Mouse (Mus musculus): Measurements from ENCODE around the gene 0610040J01Rik.

Gene 0610040J01Rik

GRCm38 (mm10) chr5:63903329-63903728 lies 91.2 kb downstream of the 0610040J01Rik start:
- DNase-seq (ENCODE audit: low spot score), result no peak

GRCm38 (mm10) chr5:63906149-63907093 lies 94.3 kb downstream of the 0610040J01Rik start:
- peak; percentile 61 for DNase-seq (ENCODE audit: low spot score)

- DNase-seq (ENCODE audit: low spot score), result no peak
These were observed 95.3 kb downstream of the 0610040J01Rik start for GRCm38 (mm10) chr5:63907513-63907912.

- no peak for DNase-seq (ENCODE audit: low spot score)
These were observed 98.2 kb downstream of the 0610040J01Rik start for GRCm38 (mm10) chr5:63910171-63910960.

- no peak for DNase-seq (ENCODE audit: low spot score)
These were observed 102.7 kb downstream of the 0610040J01Rik start for GRCm38 (mm10) chr5:63914896-63915295.

DNA sequence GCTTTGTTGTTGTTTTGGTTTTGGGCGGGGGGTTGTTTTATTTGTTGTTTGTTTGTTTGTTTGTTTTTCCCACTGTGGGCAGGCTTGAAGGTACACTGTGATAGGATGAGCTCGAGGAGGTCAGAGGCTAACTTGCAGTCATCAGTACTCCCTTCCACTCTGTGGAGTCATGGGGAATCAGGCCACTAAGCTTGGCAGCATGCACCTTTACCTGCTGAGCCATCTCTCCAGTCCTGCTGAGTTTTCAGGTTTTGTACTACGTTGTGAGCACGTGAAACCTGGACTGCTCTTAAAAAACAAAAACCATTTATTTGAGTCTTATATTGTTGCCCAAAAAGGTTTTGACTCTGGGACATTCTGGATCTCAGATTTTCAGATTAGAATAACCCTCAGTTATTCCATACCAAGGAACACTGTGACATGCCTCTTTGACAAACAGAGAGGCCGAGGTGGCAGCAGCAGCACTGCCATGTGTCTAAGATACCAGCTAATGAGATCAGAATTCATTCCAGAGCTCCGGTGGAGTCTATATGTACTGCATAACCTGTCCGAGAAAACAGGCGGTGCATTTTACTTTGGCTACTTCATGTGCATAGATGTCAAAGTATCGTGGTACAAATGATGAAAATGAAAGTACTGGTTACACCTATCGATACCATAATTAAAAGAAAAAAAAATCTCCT lies 104.4 kb downstream of the 0610040J01Rik start:
- DNase-seq (ENCODE audit: low spot score), result no peak

- DNase-seq (ENCODE audit: low spot score), result no peak
These were observed 106.0 kb downstream of the 0610040J01Rik start for GRCm38 (mm10) chr5:63918201-63918600.

GRCm38 (mm10) chr5:63923305-63924025 lies 111.3 kb downstream of the 0610040J01Rik start:
- DNase-seq (ENCODE audit: low spot score), result no peak

DNA sequence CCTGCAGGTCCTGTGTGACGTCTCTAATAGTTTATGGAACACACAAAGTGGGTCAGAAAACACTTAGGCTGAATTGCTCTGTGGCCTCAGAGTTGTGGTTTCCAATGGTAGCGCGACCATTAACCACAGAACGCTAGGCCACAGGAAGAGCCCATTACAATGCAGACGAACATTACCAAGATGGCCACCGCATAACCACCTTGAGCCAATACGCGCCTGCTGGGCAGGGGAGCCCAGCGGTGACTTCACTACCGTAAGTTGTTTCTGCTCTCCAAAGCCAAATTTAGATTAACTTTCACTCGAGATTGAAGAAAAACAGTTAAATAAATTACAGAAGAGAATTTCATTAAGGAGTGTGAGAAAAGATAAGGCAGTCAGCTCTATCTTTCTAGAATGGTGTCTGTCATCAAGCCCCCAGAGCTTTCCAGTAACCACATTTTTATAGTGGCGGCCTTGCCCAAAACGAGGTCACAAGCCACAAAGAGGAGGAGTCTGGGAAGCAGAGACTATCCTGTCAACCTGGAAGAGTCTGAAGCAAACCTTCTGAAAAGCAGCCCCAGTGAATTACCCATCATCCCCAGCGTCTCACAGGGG lies 113.0 kb downstream of the 0610040J01Rik start:
- DNase-seq (ENCODE audit: low spot score), result no peak

DNA sequence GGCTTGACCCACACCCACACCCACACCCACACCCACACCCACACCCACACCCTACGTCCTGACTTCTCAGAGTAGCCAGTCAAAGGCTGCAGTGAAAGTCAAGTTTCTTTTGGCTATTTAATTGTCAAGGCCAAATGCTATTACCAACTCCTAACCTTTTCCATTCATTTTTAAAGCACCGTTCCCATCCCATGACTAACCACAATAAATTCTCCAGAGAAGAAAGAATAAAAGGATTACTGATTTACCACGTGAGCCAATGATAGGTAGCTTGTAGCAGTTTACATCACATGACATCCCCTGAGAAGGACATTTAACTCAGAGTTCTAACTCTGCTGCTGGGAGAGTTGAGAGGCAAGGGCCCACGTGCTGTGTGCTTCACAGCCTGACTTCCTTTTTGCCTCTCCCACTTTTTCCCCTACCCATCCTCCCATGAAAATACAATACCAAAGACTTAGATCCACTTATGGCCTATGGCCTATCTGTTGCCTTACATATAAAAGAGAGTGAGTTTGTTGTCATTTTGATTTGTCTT lies 118.7 kb downstream of the 0610040J01Rik start:
- DNase-seq (ENCODE audit: low spot score), result no peak

DNA sequence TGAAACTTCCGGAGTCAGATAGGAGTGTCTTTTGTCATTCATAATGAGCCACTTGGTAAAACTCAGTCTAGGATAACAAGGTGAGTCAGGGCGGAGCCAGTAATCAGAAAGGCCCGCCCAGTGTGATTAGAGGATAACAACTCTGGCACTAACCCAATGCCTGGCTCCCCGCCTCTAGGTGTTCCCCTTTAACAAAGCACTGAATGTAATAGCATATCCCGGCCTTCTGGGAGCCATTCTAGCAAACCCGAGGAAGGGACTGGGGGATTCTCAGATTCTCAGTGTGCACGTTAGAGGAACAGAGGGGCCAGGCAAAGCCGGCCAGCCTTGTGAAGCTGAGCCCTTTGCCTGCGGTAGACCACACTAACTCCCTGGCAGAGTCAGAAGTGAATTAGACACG lies 120.7 kb downstream of the 0610040J01Rik start:
- DNase-seq (ENCODE audit: low spot score), result no peak

DNA sequence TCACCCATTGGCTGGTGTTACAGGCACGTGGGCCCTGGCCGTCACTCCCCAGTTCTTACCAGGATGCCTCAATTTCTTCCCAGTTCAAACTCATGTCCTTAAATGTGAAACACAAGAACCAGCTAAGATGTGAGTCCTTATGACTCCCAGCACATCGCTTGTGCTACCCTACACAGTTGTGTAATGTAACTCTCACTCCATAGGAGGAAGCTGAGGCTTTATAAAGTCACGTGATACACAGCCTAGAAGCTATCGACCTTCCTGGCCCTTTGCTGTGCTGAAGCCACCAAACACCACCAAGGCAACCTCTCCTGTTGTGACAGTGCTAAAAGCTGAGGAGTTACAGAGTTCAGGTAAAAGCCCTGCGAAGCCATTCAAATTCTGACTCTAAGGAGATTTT lies 123.4 kb downstream of the 0610040J01Rik start:
- no peak for DNase-seq (ENCODE audit: low spot score)

DNA sequence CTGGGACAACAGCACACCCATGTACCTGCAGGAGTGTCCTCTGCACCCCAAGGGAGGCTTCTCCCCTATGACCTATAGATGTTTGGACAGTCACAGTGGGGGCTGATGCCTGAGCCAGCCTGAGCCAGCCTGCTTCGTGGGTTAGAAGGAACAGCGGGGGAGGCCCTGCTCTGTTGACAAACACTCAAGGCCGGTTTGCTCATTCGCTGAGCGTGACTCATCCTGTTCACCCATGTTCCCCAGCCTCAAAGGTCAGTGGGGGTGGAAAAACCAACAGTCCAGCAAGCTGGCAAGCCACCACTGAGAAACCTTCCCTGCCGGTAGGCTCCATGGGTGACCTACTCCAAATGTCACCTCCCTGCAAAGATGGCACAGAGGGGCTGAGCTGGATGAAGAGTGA lies 124.6 kb downstream of the 0610040J01Rik start:
- DNase-seq (ENCODE audit: low spot score), result no peak

DNA sequence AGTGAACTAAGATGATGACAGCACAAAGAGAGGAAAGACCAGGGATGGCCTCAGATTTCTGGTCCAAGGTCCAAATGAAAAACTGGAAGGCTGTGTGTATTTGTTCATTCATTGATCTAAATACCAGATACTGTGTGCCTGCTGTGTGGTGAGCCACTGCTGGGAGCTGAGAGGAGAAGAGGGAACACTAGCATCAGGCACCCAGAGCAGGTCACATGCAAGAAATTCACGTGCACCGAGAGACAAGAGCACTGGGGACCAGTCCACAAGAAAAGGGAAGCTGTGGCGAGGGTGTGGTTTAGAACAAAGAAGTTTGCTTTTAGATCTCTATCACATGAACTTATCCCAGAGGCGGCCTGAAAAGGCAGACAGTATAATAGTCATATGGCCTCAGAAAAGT lies 126.4 kb downstream of the 0610040J01Rik start:
- DNase-seq (ENCODE audit: low spot score), result no peak

- DNase-seq (ENCODE audit: low spot score), result no peak
These were observed 129.7 kb downstream of the 0610040J01Rik start for GRCm38 (mm10) chr5:63941891-63942290.

DNA sequence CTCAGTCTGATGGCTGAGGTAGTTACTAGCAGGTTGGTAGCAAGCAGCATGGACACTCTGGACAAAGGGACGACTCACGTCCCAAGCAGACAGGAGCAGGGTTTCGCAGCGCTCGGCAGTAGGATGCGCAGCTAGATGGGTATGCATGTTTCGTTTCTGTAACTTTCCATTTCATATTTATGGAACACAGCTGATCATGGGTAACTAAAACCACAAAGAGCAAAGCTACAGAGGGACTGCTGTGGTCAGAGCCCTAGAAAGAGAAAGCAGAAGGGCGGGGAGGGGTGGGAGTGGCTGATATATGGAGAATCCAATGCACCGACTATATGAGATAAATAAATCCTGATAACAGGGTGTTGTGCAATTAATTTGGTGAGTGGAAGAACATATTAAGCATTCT lies 131.1 kb downstream of the 0610040J01Rik start:
- no peak for DNase-seq (ENCODE audit: low spot score)

- DNase-seq (ENCODE audit: low spot score), result no peak
These were observed 135.4 kb downstream of the 0610040J01Rik start for GRCm38 (mm10) chr5:63947526-63947925.

GRCm38 (mm10) chr5:63949195-63949594 lies 137.0 kb downstream of the 0610040J01Rik start:
- DNase-seq (ENCODE audit: low spot score), result no peak
